Mouse (Mus musculus) heart, embryonic 11.5 days (tissue): ENCODE results near the gene Cd302. TPM values are rescaled to one million over a fixed set of nuclear protein-coding genes. Genes with fewer than 3 reads are reported as not detected.

Experiments used
- ATAC-seq: fragments of 200-750 bp; cut with Nextera tagmentation; replicated peaks from 2 replicates; pipeline ENCODE4 v1.8.0; 2017; ENCODE audit warnings: moderate library complexity; ENCODE audit not compliant: insufficient number of reproducible peaks, low FRiP score, low TSS enrichment
- H3K27ac ChIP-seq: fragments of 300-500 bp; sonication (generic); 2 replicates; pipeline ENCODE4 v1.5.1; 2014; ENCODE audit warnings: mild to moderate bottlenecking, low read depth, low read length
- H3K27me3 ChIP-seq: fragments of 300-500 bp; sonication (generic); 2 replicates; pipeline ENCODE4 v1.6.1; 2014; ENCODE audit warnings: mild to moderate bottlenecking, low read length, mixed read lengths; ENCODE audit not compliant: control insufficient read depth, insufficient read depth
- H3K36me3 ChIP-seq: fragments of 300-500 bp; sonication (generic); 2 replicates; pipeline ENCODE4 v1.6.1; 2014; ENCODE audit warnings: mild to moderate bottlenecking, low read length, moderate library complexity, mixed read lengths; ENCODE audit not compliant: control insufficient read depth, insufficient read depth
- H3K4me1 ChIP-seq: fragments of 300-500 bp; sonication (generic); 2 replicates; pipeline ENCODE4 v1.6.1; 2014; ENCODE audit warnings: low read length; ENCODE audit not compliant: control insufficient read depth, insufficient read depth
- H3K4me2 ChIP-seq: fragments of 300-500 bp; sonication (generic); 2 replicates; pipeline ENCODE4 v1.6.1; 2014; ENCODE audit warnings: mild to moderate bottlenecking, moderate library complexity
- H3K4me3 ChIP-seq: fragments of 300-500 bp; sonication (generic); 2 replicates; pipeline ENCODE4 v1.5.1; 2014; ENCODE audit warnings: low read depth, low read length
- H3K9ac ChIP-seq: fragments of 300-500 bp; sonication (generic); 2 replicates; pipeline ENCODE4 v1.6.1; 2014; ENCODE audit warnings: mild to moderate bottlenecking, low read depth, low read length, moderate library complexity
- H3K9me3 ChIP-seq: fragments of 300-500 bp; sonication (generic); replicated peaks from 2 replicates; pipeline ENCODE4 v1.6.1; 2016; ENCODE audit warnings: low read length; ENCODE audit not compliant: control insufficient read depth
- WGBS: fragments of 180-500 bp; shearing (Covaris S2); extraction: QIAGEN DNeasy Blood & Tissue Kit; methylation state at CpG from one replicate; pipeline ENCODE4 v1.1.7; 2014; ENCODE audit not compliant: insufficient replicate concordance; 5-methylcytosine and 5-hydroxymethylcytosine counted together
- polyA plus RNA-seq: library from polyadenylated mRNA; unstranded; fragments of >200 nt; fragmentation: Nextera tagmentation; extraction: Ambion mirVana; gene quantifications from 2 replicates; pipeline ENCODE4 v1.2.1, GENCODE M21; 2014

The Cd302 gene
- polyA plus RNA-seq: 18.5 and 22.6 TPM in 2 replicates

- Histone ChIP-seq H3K27ac (no peak within 1 kb of the TSS), H3K4me1 (peaks cover 3% of the 10 kb centered on the region; the same call in 1 of the 2 replicates), H3K9ac (peak within 1 kb of the TSS; percentile 71), H3K4me2 (peak within 1 kb of the TSS; percentile 86), H3K9me3 (no peaks in the 10 kb centered on the region), H3K27me3 (no peaks in the 10 kb centered on the region), H3K36me3 (no peaks in the 10 kb centered on the region), H3K4me3 (peak within 1 kb of the TSS; percentile 55)
- no peak for ATAC-seq
- whole genome bisulfite sequencing: 45% methylated on average over 4 of the region's 4 CpGs
These were observed at the start of gene Cd302 for GRCm38 (mm10) chr2:60284467-60284821. Gene Cd302 (minus strand): TSS chr2:60284488.

DNA sequence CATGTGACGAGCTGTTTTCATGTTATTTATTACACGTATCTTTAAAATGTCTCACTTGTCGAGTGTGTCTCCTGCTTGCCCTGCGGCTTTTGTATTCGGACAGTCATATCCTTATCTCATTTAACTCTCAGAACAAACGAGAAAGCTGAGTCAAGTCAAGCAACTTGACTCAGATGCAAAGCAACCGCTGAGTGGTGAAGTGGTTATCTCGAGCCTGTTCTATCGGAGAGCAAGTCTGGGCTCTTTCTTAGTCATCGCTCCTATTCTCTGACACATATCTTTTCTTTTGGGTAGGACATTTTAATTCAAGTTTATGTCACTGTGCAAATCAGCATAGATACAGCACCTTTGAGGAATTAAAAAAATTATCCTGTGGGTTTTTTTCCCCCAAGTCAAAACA is 44.4 kb upstream of the Cd302 start:
- H3K4me2 ChIP-seq: no peak overlapping the region
- 48% methylated on average over 10 of the region's 10 CpGs for WGBS
- H3K36me3 ChIP-seq: no peaks in the 10 kb centered on the region
- H3K4me3 ChIP-seq: no peak overlapping the region
- H3K27ac ChIP-seq: no peak overlapping the region
- H3K27me3 ChIP-seq: no peaks in the 10 kb centered on the region
- H3K9ac ChIP-seq: no peak overlapping the region
- no peaks in the 10 kb centered on the region; the same call in 1 of the 2 replicates for H3K4me1 ChIP-seq
- ATAC-seq: no peak
- no peaks in the 10 kb centered on the region for H3K9me3 ChIP-seq

- WGBS: 79% methylated on average over 11 of the region's 11 CpGs
- H3K27ac ChIP-seq: no peak overlapping the region
- H3K4me3 ChIP-seq: no peak overlapping the region
- no peak for ATAC-seq
- no peaks in the 10 kb centered on the region for H3K27me3 ChIP-seq
- H3K4me1 ChIP-seq: no peaks in the 10 kb centered on the region; the same call in 1 of the 2 replicates
- no peak overlapping the region for H3K4me2 ChIP-seq
- H3K9ac ChIP-seq: no peak overlapping the region
- H3K9me3 ChIP-seq: no peaks in the 10 kb centered on the region
- H3K36me3 ChIP-seq: no peaks in the 10 kb centered on the region
These were observed 43.3 kb upstream of the Cd302 start for GRCm38 (mm10) chr2:60327581-60327980.

DNA sequence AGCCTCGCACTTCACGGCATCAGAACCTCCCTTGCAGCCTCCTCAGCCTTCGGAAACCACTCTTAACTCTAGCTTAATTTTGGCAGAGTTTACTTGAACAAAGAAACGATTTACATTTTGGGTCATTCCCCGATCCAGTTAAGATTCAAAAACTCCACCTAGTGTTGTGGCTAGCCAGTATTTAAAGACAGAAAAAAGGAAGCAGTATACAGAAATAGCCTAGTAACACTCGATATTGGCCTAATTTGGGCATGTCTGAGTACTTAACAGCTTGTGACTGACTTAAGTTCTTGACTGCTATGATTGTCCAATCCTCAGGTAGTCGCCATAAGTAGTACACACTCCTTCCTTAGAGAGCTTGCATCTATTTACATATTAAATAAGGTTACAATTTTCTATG is 42.7 kb upstream of the Cd302 start:
- ATAC-seq: no peak
- Histone ChIP-seq H3K27ac (no peak overlapping the region), H3K4me3 (no peak overlapping the region), H3K4me1 (no peaks in the 10 kb centered on the region; the same call in 1 of the 2 replicates), H3K9me3 (no peaks in the 10 kb centered on the region), H3K9ac (no peak overlapping the region), H3K4me2 (no peak overlapping the region), H3K27me3 (no peaks in the 10 kb centered on the region), H3K36me3 (no peaks in the 10 kb centered on the region)
- WGBS: 81% methylated on average over 7 of the region's 7 CpGs

DNA sequence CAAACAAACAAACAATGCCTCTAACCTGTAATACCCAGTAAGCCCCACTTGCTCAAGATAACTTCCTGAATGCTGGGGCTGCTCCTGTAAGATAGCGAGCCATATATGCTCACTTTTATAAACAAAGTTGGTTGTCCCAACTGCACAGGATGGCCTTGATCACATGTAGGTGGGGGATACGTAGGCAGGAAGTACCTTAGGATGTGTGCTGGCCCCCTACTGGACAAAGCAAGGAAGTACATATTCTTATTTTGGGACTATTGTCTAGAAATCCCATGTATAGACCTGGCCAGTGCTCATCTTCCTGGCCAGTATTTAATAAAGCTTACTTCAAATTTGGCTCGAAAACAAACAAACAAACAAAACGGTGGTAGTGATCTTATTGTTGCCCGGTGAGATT is 39.1 kb upstream of the Cd302 start:
- no peaks in the 10 kb centered on the region for H3K27me3 ChIP-seq
- no peak overlapping the region for H3K27ac ChIP-seq
- ATAC-seq: no peak
- H3K9me3 ChIP-seq: no peaks in the 10 kb centered on the region
- WGBS: 79% methylated on average over 5 of the region's 5 CpGs
- no peak overlapping the region for H3K9ac ChIP-seq
- no peaks in the 10 kb centered on the region for H3K4me1 ChIP-seq
- H3K36me3 ChIP-seq: no peaks in the 10 kb centered on the region
- H3K4me2 ChIP-seq: no peak overlapping the region
- no peak overlapping the region for H3K4me3 ChIP-seq

GRCm38 (mm10) chr2:60322031-60322726 is 37.9 kb upstream of the Cd302 start:
- H3K27me3 ChIP-seq: no peaks in the 10 kb centered on the region
- 65% methylated on average over 6 of the region's 6 CpGs for WGBS
- no peak for ATAC-seq
- H3K9me3 ChIP-seq: no peaks in the 10 kb centered on the region
- no peak overlapping the region for H3K27ac ChIP-seq
- no peaks in the 10 kb centered on the region for H3K4me1 ChIP-seq
- no peaks in the 10 kb centered on the region for H3K36me3 ChIP-seq
- no peak overlapping the region for H3K9ac ChIP-seq
- H3K4me3 ChIP-seq: no peak overlapping the region
- no peak overlapping the region for H3K4me2 ChIP-seq

DNA sequence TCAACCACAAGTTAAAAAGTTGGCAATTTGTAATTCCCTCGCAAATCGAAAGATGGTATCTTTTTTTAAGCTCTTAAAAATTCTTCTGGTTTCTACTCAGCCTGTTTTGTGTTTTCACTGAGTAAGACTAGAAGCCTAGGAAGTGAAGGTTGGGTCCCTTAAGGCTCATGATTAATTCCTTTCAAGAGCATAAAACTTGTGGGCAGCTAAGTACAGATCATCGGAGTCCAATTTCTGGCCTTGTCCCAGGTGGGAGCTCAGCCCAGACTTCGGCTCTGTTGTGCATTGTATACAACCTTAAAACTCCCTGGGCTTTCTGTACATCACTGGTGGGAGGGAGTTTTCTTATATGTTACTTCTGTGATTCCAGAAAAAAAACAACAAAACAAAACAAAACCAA is 19.5 kb upstream of the Cd302 start:
- no peaks in the 10 kb centered on the region for H3K27me3 ChIP-seq
- no peak overlapping the region for H3K4me3 ChIP-seq
- H3K9me3 ChIP-seq: no peaks in the 10 kb centered on the region
- no peaks in the 10 kb centered on the region for H3K4me1 ChIP-seq
- no peak overlapping the region for H3K9ac ChIP-seq
- no peak overlapping the region for H3K4me2 ChIP-seq
- ATAC-seq: no peak
- H3K27ac ChIP-seq: no peak overlapping the region
- H3K36me3 ChIP-seq: no peaks in the 10 kb centered on the region
- WGBS: 91% methylated on average over 4 of the region's 4 CpGs

DNA sequence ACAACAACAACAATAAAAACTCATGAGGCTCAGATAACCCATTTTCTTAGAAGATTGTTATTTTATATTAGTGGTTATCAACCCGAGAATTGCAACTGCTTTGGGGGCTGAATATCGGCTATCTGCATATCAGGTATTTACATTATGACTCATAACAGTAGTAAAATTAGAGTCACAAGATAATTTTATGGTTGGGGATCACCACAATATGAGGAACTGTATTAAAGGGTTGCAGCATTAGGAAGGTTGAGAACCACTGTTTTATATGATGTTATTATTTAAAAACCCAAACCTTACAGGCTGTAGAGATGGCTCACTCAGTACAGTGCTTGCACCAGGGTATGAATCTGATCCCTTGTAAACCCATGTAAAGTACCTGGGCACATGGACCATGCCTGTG is 15.0 kb upstream of the Cd302 start:
- no peaks in the 10 kb centered on the region for H3K9me3 ChIP-seq
- ATAC-seq: no peak
- H3K4me2 ChIP-seq: no peak overlapping the region
- H3K27me3 ChIP-seq: no peaks in the 10 kb centered on the region
- no peak overlapping the region for H3K9ac ChIP-seq
- 87% methylated on average over 2 of the region's 2 CpGs for WGBS
- no peak overlapping the region for H3K4me3 ChIP-seq
- no peaks in the 10 kb centered on the region for H3K4me1 ChIP-seq
- no peaks in the 10 kb centered on the region for H3K36me3 ChIP-seq
- no peak overlapping the region for H3K27ac ChIP-seq

GRCm38 (mm10) chr2:60298266-60298665 is 14.0 kb upstream of the Cd302 start:
- no peaks in the 10 kb centered on the region for H3K36me3 ChIP-seq

More at GRCm38 (mm10) chr2:60298266-60298665, 14.0 kb upstream of the Cd302 start:
- H3K4me2 ChIP-seq: no peak overlapping the region
- no peaks in the 10 kb centered on the region for H3K4me1 ChIP-seq
- no peak overlapping the region for H3K27ac ChIP-seq
- no peaks in the 10 kb centered on the region for H3K27me3 ChIP-seq
- no peak for ATAC-seq
- WGBS: 75% methylated on average over 3 of the region's 3 CpGs
- H3K4me3 ChIP-seq: no peak overlapping the region
- no peaks in the 10 kb centered on the region for H3K9me3 ChIP-seq
- H3K9ac ChIP-seq: no peak overlapping the region
